Mouse (Mus musculus) right cerebral cortex, adult 18-20 months (tissue): Measurements from ENCODE around the gene Kcnk10.

ENCODE experiments used
- DNase-seq: peaks from one replicate; pipeline ENCODE4 v3.0.0; 2022; ENCODE audit warnings: mixed read lengths

Kcnk10 gene

GRCm38 (mm10) chr12:98571896-98572680 lies 6.0 kb downstream of the Kcnk10 start:
- DNase-seq, result no peak

DNA sequence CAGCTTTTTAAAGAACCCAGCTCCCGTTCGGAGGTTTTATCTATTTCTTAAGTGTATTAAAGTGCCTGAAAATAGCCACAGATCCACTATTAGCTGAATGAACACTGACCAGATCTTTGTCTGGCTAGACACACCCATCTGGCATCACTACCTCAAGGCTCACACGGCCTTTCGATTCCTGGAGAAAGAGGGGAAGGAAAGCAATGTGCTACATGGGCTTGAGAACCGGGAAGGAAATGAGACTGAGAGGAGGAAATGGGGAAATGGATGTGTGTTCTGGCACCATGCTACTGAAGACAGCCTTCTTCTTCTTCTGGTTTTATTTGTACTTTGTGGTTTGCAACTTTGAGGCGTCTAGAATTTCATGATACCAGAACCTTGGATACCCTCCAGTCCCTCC lies 8.7 kb downstream of the Kcnk10 start:
- no peak for DNase-seq

GRCm38 (mm10) chr12:98567877-98568276 lies 10.2 kb downstream of the Kcnk10 start:
- no peak for DNase-seq

GRCm38 (mm10) chr12:98564383-98564782 lies 13.7 kb downstream of the Kcnk10 start:
- DNase-seq, result no peak

- DNase-seq, result no peak
These were observed 14.8 kb downstream of the Kcnk10 start for GRCm38 (mm10) chr12:98563261-98563660.

DNA sequence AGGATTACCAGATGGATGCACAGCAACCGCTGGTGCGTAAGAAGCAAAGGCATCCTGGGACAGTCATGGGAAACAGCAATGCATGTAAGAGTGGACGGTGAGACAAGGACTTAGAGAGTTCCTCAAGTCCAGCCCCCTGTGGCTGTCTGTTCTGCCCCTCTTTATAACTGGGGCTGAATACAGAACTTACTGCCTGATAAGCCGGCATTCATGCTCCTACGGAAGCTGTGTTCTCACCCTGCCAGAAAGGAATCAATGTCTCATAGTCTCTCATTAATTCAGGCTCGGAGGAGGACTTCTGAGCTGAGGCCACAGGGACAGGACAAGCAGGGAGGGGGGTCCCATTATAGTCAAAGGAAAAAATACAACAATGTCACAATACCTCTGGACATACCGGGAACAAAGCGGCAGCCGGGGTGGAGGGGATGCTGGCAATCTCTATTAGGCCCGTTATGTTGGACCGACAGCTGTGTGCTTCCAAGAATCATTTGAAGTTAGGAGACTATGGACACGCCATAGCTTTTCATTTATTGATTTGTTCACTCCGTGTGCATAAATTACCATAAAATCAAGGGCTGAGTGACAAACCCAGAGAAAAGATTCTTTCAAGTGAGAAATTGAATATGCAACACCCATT lies 15.7 kb downstream of the Kcnk10 start:
- DNase-seq, result no peak

GRCm38 (mm10) chr12:98560038-98560437 lies 18.1 kb downstream of the Kcnk10 start:
- no peak for DNase-seq

- no peak for DNase-seq
These were observed 21.0 kb downstream of the Kcnk10 start for GRCm38 (mm10) chr12:98557013-98557677.

DNA sequence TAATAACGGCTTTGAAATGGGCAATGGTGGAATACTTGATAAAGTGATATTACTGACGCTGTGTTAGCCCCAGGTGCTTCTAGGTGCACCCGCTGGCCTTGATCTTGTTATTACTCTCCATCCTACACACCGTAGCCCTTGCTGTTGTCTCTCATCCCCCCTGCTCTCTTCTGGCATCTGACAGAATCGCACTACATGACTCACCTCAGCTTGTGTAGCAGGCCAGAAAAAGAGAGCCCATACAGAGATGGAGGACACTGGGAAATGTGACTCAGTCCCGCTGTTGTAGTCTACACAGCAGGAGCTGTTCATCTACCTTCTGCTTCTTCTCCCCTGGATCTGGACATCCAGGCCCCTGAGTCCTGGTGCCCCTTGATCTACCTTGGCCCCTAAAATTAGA lies 28.1 kb downstream of the Kcnk10 start:
- no peak for DNase-seq

DNA sequence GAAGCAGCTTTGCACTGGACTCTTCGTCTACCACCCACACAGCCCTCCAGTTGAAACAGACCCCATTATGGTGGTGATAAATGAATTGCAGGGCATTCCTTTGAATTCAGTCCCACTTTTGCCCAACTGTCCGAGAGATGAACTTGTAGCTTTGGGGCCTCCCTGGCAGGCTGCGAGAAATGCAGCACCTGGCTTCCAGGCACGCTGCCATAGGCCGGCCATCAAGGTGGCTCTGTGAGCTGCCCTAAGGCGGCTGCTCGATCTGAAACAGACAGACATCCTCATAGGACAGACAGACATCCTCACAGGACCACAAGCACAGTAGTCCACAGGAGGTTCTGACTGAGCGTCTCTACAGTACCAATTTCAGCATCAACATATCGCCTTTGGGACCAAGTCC lies 30.0 kb downstream of the Kcnk10 start:
- no peak for DNase-seq

DNA sequence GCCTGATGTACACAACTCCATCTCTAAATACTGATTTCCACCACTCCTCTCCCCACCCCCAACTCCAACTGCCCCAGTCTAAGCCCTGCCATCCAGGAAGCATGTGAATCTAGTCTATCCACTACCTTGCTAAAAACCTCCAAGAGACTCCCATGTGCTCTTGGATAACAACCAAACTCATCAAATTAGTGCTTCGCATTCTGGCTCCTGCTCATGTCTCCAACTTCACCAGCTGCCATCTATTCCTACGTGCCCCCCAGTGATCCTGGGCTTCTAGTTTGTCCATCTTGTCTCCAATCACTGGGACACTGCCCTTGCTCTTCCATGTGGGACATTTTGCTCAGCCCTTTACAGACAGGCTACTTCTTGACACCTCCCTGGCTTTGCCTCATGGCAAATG lies 32.2 kb downstream of the Kcnk10 start:
- DNase-seq, result no peak

- DNase-seq, result peak; percentile 81
These were observed 32.9 kb downstream of the Kcnk10 start for GRCm38 (mm10) chr12:98545251-98545560.

GRCm38 (mm10) chr12:98544545-98545250 lies 33.4 kb downstream of the Kcnk10 start:
- peak; percentile 12 for DNase-seq

DNA sequence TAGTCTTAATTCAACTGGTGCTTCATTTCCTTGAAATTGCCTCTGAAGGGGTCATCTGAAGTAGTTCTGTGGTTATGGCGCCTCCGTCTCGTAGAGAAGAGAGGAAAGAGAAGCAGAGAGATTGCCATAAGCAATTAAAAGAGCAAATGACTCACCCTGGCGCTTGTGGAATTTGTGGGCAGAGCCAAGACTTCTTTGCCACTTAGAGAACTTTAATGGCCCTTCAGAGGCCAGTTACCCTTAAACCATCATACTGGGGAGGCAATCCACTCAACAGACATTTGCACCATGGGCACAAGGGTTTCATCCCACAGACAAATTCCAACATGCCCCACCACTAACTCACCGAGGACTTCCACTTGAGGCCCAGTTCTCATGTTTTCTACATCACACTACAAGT lies 41.4 kb downstream of the Kcnk10 start:
- DNase-seq, result no peak

DNA sequence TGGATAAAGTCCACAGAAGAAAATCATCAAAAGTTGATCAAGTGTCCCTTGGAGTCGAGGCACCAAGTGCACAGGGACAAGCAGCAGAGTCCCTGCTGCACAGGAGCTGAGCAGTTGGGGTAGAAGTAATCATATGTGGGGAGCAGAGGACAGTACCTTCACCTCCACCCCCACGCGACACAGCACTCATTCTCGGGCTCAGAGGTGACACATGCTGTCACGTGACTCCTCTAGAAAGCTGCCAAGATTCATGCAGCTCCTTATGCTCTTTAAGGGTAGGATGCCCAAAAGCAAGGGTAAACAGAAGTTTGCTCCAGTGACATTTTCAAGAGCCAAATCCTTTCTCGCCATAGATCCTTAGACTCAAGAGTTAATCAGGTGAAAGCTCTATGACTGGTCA lies 42.1 kb downstream of the Kcnk10 start:
- DNase-seq, result no peak

DNA sequence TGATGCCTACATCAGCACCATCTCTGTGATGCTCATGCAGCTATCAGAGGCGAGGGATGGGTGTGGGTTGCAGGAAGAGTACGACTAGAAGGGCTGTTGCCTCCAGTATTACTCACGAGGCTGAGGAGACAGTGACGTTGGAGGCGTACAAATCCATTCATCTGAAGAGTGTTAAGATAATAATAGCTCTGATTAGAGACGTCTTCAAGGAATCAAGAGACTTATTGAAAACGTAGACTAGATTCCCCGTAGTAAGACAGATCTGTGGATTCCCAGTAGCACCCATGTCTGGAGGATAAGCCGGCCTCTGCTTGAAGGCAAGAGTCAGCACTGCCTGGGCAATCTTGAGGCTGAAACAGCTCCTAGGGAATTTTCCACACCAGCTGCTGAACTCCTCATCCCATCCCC lies 42.6 kb downstream of the Kcnk10 start:
- peak; percentile 88 for DNase-seq

DNA sequence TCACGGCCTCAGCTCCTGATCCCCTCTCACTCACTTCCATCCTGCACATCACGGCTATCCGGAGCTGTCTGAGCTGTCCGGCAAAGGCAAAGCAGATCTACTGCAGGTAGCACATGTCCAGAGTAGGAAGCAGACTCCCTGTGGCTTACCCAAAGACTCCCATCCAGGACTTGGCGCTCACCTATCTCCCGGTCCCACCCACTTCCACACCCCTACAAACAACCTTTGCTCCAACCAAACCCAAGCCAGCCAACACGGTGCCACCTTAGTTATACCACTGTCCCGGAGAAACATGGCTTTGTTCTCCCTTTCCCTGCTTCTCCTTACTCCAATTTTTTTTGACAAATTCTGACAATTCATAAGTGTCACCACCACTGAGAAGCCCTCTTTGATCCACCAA lies 49.5 kb downstream of the Kcnk10 start:
- DNase-seq, result no peak

DNA sequence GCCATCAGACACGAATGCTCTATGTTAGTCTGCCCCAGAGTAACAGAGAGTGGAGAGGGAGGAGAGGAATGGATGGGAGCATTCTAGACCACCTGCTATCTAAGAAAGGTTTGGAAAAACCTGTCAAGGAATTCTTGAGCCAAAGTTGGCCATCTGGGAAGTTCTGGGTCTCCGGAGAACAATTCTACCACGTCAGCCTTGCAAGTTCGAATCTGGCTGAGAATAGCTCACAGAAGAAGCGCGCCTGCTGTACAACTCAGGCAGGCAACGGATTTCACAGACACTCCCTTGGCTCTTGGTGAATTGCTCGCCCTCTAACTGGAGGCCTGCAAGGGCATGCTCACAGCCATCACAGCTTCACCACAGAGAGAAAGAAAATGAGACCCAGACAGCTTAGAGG lies 52.7 kb downstream of the Kcnk10 start:
- no peak for DNase-seq

- DNase-seq, result peak; percentile 12
These were observed 53.5 kb downstream of the Kcnk10 start for GRCm38 (mm10) chr12:98524331-98525311.

DNA sequence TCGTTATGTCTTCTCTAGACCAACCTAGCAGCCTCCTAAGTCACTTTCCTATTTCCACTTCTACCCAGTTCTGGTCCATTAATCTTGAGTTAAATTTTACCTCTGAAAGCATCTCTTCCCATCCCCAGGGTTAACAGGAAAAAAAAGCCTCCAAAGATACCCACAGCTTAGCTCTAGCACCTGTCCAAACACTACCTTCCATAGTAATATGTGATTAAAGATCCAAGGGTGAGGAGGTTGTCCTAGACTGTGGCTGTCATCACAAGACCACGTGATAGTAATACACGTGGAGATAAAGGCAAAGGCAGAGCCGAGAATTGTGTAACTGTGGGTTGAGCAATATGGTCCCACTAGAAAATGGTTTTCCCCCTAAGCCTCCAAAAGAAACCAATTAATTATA lies 56.8 kb downstream of the Kcnk10 start:
- DNase-seq, result no peak

DNA sequence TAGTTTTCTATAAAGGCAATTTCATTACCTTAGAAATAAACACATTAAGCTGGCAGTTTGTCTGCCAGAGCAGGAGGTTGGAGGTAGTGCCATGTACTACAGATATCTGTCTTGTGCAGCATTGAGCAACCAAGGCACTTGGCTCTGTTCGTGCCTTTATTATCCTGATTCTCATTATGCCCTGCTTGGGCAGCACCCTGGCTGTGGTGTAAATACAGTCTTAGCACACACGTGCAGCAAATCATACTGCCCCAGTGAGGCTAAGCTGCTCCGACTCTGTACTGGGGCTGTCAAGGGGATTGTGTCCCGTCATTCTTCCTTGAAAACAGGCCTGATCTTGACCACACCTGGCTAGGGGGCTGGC lies 57.6 kb downstream of the Kcnk10 start:
- DNase-seq, result no peak

GRCm38 (mm10) chr12:98519866-98520567 lies 58.1 kb downstream of the Kcnk10 start:
- no peak for DNase-seq
